Mouse (Mus musculus) hindlimb bud, embryonic 11.5 days (tissue): ENCODE measurements around the gene Tsacc.
"Not testable (repeated sequence)": the region's sequence is repeated elsewhere in the genome, so short reads cannot be mapped to it uniquely, and the experiment has no call there.

Experiments used
- DNase-seq: peaks from one replicate; pipeline ENCODE4 v3.0.0-alpha.2; 2012; ENCODE audit warnings: low read depth, low spot score; ENCODE audit errors: extremely low spot score

Tsacc gene

DNA sequence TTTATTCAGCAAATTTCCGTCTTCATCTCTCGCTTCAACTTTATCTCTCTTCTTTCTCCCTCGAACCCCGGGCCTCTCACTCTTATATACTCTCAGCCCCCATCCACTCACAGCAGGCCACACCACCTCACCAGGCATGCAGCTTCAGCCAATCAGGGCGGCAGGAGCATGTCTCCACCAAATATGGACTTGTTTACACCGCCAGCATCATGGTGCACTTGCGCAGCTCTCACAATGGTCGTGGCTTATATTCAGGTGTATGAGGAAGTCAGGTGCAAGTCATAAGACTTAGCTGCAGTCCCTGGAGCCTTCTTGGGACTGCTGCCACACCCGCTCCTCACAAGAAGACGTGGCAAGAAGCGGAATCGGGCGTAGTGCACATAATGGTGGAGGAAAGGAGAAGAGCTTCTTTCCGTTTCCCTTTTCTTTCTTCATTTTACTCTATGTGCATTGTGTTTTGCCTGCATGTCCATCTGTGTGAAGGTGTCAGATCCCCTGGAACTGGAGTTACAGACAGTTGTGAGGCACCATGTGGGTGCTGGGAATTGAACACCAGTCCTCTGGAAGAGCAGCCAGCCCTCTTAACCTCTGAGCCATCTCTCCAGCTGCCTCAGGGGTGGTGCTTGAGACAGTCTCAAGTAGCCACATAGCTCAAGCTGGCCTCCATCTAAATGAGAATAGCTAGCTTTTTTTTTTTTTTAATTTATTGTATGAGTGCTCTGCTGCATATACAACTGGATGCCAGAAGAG lies 11.8 kb downstream of the Tsacc start:
- not testable (repeated sequence) for DNase-seq

DNA sequence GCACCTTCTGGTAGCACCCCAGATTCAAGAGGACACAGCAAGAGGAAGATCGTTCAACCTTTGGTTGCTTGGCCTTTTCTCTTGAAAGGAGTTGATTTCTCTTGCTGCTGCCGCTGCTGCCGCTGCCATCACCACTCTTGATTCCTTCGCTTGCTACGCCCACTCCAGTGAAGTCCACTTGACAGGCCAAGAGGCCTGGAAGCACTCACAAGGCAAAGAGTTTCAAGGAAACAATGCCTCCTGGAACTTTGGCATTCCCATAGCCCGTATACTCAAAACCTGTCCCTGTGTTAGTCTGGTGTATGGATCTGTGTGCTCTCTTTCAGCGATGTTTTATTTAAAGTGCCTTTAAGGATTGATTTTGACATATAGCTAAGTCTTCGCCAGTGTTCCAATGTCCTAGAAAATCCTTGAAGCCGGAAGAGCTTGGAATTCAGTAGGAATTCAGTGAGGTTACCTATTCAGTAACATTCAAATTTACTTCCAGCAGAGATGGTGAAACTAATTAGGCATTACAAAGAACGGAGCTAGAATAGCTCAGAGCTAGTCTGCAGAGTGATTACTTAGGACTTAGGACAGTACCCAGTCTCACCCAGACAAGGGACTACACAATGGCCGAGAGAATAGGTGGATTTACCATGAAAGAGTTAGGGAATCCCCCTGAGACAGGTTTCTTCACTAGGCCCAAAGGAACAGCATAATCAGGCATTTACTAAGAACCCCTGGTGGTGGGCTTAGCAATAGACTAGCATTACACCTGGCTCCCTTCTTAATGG lies 15.5 kb downstream of the Tsacc start:
- not testable (repeated sequence) for DNase-seq

DNA sequence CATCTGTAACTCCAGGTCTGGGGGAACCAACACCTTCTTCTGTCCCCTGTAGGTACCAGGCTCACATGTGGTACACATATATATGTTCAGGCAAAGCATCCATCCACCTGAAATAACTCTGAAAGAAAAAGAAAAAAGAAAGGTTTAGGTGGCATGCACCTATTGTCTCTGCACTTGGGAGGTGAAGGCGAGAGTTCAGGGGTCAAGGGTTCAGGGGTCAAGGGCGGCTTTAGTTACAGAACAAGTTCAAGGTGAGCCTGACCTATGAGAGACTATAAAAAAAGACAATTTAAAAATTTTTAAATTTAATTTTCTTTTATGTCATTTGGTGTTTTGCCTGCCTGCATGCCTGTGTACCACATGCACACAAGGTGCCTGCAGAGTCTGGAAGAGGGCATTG lies 16.8 kb downstream of the Tsacc start:
- no peak for DNase-seq

DNA sequence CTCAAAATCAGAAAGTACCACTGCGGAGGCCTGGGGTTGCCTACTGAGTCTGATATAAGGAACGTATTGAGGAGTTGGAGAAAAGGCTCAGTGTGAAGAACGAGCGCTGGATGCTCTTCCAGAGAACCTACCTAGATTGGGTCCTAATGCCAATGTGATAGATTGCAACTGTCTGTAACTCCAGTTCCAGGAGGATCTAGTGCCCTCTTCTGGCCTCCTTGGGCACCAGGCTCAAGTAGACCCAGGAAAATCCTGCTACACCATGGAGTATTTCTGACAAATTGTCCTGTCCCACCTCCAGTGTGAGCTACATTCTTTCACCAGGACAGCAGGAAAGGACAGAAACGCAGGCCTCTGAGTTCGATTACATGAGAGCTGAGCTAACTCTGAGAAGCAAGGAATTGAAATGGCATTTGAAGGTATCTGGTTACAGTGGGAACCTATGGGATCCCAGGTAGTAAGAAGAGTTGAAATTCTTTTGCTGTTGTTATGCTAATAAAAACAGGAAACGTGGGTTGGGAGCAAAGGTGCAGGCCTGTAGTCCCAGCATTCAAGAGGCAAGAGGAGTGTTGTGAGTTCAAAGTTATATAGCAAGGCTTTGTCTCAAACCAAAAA lies 20.2 kb downstream of the Tsacc start:
- DNase-seq, result no peak

DNA sequence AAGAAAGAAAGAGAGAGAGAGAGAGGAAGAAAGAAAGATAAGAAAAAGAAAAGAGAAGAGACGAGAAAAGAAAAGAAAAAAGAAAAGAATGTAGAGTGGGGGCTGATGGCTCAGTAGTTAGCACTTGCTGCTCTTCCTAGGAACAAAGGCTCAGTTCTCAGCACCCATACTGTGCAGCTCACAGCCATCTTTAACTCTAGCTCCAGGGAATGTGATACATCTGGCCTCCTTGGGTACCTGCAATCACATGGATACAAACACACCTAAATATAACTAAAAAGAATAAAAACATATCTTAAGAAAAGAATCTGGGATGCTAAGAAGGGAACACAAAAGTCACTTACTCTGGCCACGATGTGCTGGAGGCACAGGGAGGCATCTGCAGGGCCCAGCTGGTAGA lies 20.7 kb downstream of the Tsacc start:
- no peak for DNase-seq

DNA sequence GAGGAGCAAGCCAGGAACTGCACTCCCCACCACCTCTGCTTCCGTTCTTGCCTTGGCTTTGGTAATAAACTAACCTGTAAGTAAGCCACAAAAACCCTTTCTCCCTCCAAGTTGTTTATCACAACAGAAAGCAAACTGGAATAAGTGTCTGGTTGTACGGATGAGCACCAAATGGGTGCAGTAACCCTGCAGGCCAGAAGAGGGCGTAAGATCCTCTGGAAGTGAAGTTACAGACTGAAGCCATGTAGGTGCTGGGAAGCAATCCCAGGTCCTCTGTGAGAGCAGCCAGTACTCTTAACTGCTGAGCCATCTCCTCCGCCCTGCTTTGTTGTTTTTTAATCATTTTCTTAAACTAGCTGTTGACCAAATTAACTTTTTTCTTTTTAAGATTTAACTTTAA lies 22.8 kb downstream of the Tsacc start:
- no peak for DNase-seq

DNA sequence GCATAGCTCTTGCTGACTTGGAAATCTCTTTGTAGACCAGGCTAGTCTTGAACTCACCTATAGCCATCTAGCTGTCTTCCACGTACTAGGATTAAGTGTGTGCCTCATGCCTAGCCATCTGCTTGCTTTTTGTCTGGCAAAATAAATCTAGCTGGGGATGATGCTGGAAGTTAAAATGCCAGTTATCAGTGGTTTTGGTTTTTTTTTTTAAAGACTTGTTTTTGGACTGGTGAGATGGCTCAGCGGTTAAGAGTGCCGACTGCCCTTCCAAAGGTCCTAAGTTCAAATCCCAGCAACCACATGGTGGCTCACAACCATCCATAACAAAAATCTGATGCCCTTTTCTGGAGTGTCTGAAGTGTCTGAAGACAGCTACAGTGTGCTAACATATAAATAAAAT lies 24.9 kb downstream of the Tsacc start:
- DNase-seq, result no peak

DNA sequence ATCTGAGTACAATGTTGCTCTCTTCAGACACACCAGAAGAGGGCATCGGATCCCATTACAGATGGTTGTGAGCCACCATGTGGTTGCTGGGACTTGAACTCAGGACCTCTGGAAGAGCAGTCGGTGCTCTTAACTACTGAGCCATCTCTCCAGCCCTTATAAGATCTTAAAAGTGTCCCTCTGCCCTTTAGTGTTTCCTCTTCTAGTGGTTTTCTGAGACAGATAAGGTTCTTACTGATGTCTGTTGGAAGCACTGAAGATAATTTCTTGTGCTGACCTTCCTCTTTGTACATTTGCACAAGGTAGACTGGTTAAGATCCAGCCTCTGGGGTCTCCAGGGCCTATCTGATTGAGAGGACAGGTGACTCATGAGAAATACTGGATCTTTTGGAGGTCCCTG lies 25.5 kb downstream of the Tsacc start:
- DNase-seq, result not testable (repeated sequence)

DNA sequence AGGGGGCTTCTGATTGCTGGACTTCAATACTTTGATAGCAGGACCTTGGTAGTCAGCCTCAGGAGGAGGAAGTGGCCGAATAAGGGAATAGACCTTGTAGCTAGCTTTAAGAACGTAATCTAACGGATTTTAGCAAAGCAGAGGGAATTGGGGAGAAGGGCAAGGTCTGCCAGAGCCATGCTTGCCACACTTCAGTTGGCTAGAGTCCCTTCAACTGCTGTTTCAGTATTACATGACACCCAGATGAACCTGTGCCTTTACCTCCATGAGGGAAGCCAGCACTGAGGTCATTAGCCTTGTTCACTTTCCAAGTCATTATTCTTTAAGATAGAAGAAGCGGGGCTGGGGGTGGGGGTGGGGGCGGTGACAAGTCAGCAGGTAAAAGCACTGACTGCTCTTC lies 27.8 kb downstream of the Tsacc start:
- no peak for DNase-seq

DNA sequence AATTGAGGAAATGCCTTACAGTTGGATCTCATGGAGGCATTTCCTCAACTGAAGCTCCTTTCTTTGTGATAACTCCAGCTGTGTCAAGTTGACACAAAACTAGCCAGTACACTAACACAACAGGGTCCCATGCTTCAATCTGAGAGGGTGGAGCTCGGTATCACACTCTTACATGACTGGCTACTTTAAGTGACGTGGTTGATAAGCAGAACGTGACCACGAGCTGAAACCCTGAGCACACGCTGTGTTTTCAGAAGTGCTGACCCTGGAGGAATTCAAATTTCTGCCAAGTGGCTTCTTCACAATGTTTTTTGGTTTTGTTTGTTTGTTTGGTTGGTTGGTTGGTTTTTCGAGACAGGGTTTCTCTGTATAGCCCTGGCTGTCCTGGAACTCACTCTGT lies 28.8 kb downstream of the Tsacc start:
- not testable (repeated sequence) for DNase-seq

DNA sequence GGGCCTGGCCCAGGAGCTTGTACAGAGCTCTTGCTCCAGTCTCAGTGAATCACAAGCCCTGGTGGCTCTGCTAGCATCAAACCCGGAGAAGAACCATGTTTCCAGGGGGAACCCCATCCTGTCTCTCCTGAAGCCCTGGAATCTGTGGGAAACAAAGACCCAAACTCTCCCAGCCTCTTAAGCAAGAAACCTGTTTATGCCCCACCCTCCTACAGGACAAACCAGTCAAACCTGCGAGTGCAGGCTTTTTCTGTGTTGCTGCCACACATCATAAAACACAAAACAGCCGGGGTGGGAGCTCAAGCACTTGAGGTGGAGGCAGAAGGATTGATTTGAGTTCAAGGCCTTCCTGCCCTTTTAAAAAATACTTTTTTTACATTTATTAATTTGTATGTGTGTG lies 34.5 kb downstream of the Tsacc start:
- DNase-seq, result no peak

DNA sequence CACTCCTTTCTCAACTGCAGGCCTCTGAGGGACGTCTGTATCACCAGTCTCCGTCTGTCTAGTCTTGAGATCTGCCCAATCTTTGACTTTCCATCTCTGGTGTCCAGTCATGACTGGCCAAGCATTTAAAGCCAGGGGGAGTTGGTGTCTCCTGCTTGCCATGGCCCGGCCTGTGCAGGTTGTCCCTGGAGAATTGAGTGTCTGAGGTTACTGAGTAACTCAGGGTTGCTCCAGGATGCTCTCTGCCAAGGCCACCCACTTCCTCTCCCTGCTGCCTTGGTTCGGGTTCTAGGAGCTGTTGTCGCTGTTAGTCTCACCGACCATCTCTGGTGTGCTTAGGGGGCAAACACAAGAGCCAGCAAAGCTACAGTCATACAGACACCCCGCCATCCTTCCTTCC lies 40.4 kb downstream of the Tsacc start:
- no peak for DNase-seq

DNA sequence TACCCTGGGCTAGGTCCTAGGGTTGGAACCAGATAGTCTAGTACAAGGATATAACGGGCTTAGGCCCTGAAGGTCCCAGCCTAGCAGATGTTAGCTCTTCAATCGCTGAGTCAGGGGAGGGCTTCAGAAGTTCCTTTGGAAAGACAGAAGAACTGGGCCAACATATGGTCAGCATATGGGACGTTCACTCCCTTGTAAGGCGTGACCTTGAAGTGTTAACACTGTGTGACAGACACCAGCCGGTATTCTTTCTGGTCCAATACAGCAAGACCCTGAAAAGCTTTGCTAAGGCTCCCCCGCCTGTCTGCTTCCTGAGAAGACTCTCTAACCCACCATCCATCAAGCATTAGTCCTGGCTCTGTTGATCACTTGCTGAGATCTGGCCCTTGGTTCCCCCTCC lies 40.8 kb downstream of the Tsacc start:
- DNase-seq, result no peak

DNA sequence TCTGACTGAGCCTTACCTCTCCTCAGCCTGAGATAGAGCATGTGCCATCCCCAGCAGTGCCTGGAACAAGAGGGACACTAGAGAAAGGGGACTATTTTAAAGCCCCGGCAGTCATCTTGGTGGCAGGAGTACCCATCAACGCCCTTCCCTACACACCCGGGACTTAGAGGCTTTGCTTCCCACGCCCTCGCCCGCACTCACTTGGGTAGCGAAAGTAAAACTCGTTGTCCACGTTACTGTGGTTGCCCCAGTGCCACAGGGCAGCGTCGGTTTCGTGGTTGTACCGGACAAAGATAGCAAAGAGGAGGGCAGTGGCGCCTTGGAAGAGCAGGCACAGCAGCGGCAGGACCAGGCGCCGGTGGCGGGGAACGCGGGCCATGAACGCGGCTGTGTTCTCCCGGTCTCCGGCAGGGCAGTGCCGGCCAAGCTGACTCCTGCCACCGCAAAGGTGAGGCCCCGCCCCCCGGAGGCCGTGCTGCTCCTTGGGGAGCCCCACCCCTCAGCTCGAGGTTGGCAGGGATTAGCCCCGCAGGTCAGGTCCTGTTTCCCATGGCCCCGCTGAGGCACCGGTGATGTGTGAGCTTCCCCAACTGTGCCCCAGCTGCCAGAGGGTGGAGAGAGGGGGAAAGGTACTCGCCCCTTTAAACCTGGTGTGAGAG lies 42.4 kb downstream of the Tsacc start, which contains the start of gene Rhbg:
Gene Rhbg, minus strand, starts transcription at position 442 of the 659 bp plus-strand sequence.
- no peak for DNase-seq

DNA sequence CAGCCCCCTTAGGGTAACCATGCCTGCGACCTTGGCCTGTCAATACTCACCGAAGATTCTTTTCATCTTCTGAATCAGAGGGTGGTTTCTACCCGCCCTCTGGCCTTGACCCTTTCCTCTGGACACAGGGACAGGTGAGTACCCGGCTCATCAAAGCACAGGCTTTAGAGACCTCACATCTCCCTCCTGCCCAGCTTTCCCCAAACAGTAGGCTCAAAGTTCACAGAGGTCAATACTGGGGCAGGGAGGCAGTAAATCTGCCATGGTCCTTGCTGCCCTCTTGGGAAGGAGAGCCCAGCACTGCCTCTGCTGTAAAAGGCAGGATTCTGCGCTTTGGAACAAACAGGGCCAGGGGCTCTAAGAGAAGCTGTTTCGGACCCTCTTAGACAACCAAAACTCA lies 44.1 kb downstream of the Tsacc start:
- DNase-seq, result no peak

DNA sequence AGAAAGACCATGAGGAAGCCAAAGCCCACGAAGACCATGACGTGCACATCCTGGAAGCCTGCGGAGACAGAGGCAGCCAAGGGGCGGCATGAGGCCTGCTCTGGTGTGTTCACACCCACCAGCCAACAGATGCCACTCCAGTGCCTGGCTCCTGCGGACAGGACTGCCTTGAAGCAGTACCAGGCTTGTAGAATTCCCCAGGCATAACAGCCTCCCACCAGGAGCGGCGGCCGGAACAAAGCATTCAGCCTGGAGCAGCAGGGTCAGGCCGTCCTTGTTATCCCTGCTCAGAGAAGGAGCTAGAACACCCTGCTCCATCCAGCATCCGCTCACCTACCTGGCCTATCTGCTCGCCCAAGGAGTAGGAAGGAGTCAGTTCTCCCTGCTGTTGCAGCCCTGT lies 48.4 kb downstream of the Tsacc start:
- DNase-seq, result no peak

DNA sequence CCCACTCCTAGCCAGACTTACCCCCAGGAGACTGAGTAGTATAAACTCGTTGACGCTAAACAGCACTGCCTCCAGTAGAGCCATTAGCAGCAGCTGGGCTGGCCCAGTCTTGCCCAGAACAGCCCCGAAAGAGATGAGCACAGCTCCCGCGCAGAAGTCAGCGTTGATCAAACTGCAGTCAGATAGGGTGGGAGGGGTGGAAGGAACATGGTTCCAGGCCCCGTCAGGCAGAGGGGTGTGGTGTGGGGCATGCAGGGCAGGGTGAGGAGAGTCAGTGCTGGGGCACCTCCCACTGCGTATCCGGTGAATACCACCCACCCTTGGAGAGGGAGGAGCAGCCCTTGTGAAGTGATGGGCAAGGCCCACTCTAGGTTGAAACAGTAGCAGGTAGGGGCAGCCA lies 49.1 kb downstream of the Tsacc start:
- DNase-seq, result no peak

DNA sequence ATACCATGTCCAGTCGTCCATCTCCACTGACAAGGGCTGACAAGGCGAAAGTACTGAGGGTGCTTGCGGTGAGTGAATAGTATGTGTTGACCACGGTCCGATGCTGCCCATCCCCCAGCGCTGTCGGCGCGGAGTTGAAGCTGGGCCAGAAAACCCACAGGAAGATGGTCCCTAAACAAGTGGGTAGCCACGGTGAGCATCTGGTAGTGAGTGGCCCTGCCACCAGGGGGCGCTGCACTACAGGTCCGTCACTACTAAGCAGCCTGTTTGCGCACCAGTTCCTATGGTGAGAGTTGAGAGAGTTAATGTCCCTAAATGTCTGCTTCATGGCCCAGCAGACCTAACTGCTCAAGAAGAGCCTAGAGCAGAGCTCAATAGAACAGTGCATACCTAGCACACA lies 51.0 kb downstream of the Tsacc start:
- DNase-seq, result no peak

DNA sequence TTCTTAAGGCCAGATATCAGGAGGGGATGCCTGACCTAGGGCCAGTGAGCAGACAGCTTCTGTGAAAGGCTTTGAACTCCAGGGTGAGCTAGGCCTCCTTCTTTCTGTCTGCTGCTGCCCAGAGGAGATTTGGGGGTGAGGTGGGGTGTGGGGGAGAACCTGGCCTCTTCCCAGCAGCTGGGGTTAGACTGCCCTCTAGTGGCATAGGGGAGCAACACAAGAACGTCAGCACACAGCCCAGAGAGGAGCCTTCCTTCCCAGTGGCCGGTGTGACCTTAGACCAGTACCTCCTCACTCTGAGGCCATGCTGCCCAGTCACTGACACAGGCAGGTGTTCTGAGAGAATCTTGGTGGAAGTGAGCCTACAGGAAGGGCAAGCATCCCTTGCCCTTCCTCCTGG lies 52.7 kb downstream of the Tsacc start:
- DNase-seq, result no peak

DNA sequence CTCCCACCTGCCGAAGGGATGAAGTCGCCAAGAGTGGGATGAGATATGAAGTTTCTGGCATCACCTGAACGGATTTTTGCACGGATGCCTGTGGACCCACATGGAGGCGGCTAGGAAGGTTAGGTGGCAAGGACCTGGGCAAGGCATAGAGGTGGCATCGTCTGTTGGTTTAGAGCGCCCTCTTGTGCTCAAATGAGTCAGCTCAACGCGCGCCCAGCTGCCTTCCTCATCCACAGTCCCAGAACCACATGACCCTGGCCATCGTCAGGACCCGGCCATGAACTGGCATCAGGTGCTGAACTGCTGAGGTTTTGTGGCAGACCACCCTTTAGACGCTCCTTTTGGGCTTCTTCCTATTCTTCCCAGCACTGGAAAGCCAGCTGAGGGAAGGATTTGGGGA lies 54.3 kb downstream of the Tsacc start:
- peak; percentile 41 for DNase-seq

DNA sequence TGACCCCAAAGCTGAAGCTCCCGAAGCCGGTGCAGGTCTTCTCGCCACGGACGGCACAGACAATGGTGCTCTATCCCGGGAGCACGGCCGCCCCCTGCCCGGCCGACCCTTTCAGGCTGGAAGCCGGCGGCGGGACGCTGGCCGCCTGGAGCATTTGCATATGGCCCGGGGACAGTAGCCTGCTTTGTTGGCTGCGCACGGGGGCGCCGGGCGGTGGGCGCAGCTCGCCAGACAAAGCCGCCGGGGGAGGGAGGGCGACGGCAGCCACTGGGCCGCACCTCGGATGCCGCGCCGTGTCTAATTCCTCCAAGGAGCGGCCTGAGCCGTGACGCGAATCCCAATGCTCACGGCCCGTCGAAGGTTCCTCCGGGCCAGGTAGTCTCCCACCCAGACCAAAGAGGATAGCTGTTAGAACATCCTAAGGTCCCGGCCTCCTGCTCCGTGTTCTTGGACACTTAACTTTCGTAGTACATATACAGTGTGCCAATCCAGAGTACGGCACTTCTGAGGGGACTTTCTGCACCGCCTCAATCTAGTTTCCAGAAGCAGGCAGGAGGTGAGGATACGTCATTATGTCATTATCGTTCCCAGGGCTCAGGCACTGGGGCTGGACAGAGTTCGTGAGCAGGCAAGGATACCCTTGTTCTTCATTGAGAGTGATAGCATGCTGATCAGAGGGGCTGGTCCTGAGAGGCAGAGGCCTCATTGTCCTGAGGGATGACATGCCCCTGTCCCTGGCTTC lies 55.6 kb downstream of the Tsacc start:
- no peak for DNase-seq
